Mouse (Mus musculus): ENCODE measurements around the gene Isg20l2. TPM values are rescaled to one million over a fixed set of nuclear protein-coding genes. Genes with fewer than 3 reads are reported as not detected.

Gene Isg20l2
- polyA plus RNA-seq, 1 experiment from 2014 or later, result 16.1 TPM

GRCm38 (mm10) chr3:87919336-87920108 is 10.6 kb upstream of the Isg20l2 start, which contains the start of gene Mrpl24:
TSS of gene Mrpl24 (plus strand) at chr3:87919506.
- peak within 1 kb of the TSS; percentile 84 for H3K4me2 ChIP-seq (ENCODE audit: low read depth, low read length)
- peak; percentile 86 for ATAC-seq (ENCODE audit: low read depth)
- H3K27ac ChIP-seq (ENCODE audit: low read depth, low read length), result peak within 1 kb of the TSS; percentile 63; the same call in 1 of the 2 replicates
- H3K4me3 ChIP-seq (ENCODE audit: low read depth, low read length), result peak within 1 kb of the TSS; percentile 60
- under 1% methylated on average over 30 of the region's 30 CpGs for WGBS
- peak within 1 kb of the TSS; percentile 33 for H3K9ac ChIP-seq (replicated peaks; ENCODE audit: low read depth, low read length)
- no peaks in the 10 kb centered on the region for H3K9me3 ChIP-seq (ENCODE audit: control insufficient read depth, low read length)
- H3K4me1 ChIP-seq (ENCODE audit: control insufficient read depth, insufficient read depth, low read length), result peaks cover 5% of the 10 kb centered on the region; the same call in 1 of the 2 replicates
- H3K27me3 ChIP-seq (ENCODE audit: control insufficient read depth, insufficient read depth, low read length), result no peaks in the 10 kb centered on the region
- peaks cover 38% of the 10 kb centered on the region for H3K36me3 ChIP-seq (ENCODE audit: control insufficient read depth, insufficient read depth, low read length)

GRCm38 (mm10) chr3:87920270-87920943 is 9.7 kb upstream of the Isg20l2 start:
- no peak for ATAC-seq (ENCODE audit: low read depth)
- no peaks in the 10 kb centered on the region for H3K9me3 ChIP-seq (ENCODE audit: control insufficient read depth, low read length)
- WGBS, result 70% methylated on average over 9 of the region's 9 CpGs
- H3K4me3 ChIP-seq (ENCODE audit: low read depth, low read length), result peak overlapping the region; percentile 60
- H3K27me3 ChIP-seq (ENCODE audit: control insufficient read depth, insufficient read depth, low read length), result no peaks in the 10 kb centered on the region
- peak overlapping the region; percentile 33 for H3K9ac ChIP-seq (replicated peaks; ENCODE audit: low read depth, low read length)
- peaks cover 41% of the 10 kb centered on the region for H3K36me3 ChIP-seq (ENCODE audit: control insufficient read depth, insufficient read depth, low read length)
- peak overlapping the region; percentile 84 for H3K4me2 ChIP-seq (ENCODE audit: low read depth, low read length)
- H3K4me1 ChIP-seq (ENCODE audit: control insufficient read depth, insufficient read depth, low read length), result peaks cover 5% of the 10 kb centered on the region; the same call in 1 of the 2 replicates
- H3K27ac ChIP-seq (ENCODE audit: low read depth, low read length), result no peak overlapping the region

- H3K9ac ChIP-seq (replicated peaks; ENCODE audit: low read depth, low read length), result no peak overlapping the region
- no peak for ATAC-seq (ENCODE audit: low read depth)
- peaks cover 46% of the 10 kb centered on the region for H3K36me3 ChIP-seq (ENCODE audit: control insufficient read depth, insufficient read depth, low read length)
- H3K4me3 ChIP-seq (ENCODE audit: low read depth, low read length), result no peak overlapping the region
- peaks cover 10% of the 10 kb centered on the region for H3K4me1 ChIP-seq (ENCODE audit: control insufficient read depth, insufficient read depth, low read length)
- no peaks in the 10 kb centered on the region for H3K9me3 ChIP-seq (ENCODE audit: control insufficient read depth, low read length)
- H3K27ac ChIP-seq (ENCODE audit: low read depth, low read length), result no peak overlapping the region
- WGBS, result 90% methylated on average over 7 of the region's 7 CpGs
- H3K27me3 ChIP-seq (ENCODE audit: control insufficient read depth, insufficient read depth, low read length), result no peaks in the 10 kb centered on the region
- H3K4me2 ChIP-seq (ENCODE audit: low read depth, low read length), result no peak overlapping the region
These were observed 5.1 kb upstream of the Isg20l2 start for GRCm38 (mm10) chr3:87924996-87925395.

- Histone ChIP-seq H3K9me3 (ENCODE audit: control insufficient read depth, low read length) (no peaks in the 10 kb centered on the region), H3K36me3 (ENCODE audit: control insufficient read depth, insufficient read depth, low read length) (peaks cover 41% of the 10 kb centered on the region), H3K9ac (replicated peaks; ENCODE audit: low read depth, low read length) (no peak overlapping the region), H3K4me3 (ENCODE audit: low read depth, low read length) (no peak overlapping the region), H3K4me2 (ENCODE audit: low read depth, low read length) (no peak overlapping the region), H3K27ac (ENCODE audit: low read depth, low read length) (no peak overlapping the region), H3K27me3 (ENCODE audit: control insufficient read depth, insufficient read depth, low read length) (no peaks in the 10 kb centered on the region), H3K4me1 (ENCODE audit: control insufficient read depth, insufficient read depth, low read length) (peaks cover 25% of the 10 kb centered on the region)
- ATAC-seq (ENCODE audit: low read depth), result no peak
- 88% methylated on average over 5 of the region's 5 CpGs for WGBS
These were observed 2.7 kb upstream of the Isg20l2 start for GRCm38 (mm10) chr3:87927452-87927851.

- peak; percentile 67 for ATAC-seq (ENCODE audit: low read depth)
- Histone ChIP-seq H3K4me1 (ENCODE audit: control insufficient read depth, insufficient read depth, low read length) (peaks cover 26% of the 10 kb centered on the region), H3K27me3 (ENCODE audit: control insufficient read depth, insufficient read depth, low read length) (no peaks in the 10 kb centered on the region), H3K4me2 (ENCODE audit: low read depth, low read length) (peak overlapping the region; percentile 54), H3K9me3 (ENCODE audit: control insufficient read depth, low read length) (no peaks in the 10 kb centered on the region), H3K4me3 (ENCODE audit: low read depth, low read length) (peak overlapping the region; percentile 81), H3K9ac (replicated peaks; ENCODE audit: low read depth, low read length) (peak overlapping the region; percentile 69), H3K36me3 (ENCODE audit: control insufficient read depth, insufficient read depth, low read length) (peaks cover 25% of the 10 kb centered on the region), H3K27ac (ENCODE audit: low read depth, low read length) (peak overlapping the region; percentile 89)
- WGBS, result 9% methylated on average over 26 of the region's 26 CpGs
These were observed 605 bp upstream of the Isg20l2 start for GRCm38 (mm10) chr3:87929341-87930077.

- Histone ChIP-seq H3K4me1 (ENCODE audit: control insufficient read depth, insufficient read depth, low read length) (peaks cover 30% of the 10 kb centered on the region), H3K36me3 (ENCODE audit: control insufficient read depth, insufficient read depth, low read length) (peaks cover 16% of the 10 kb centered on the region), H3K9ac (replicated peaks; ENCODE audit: low read depth, low read length) (no peak overlapping the region), H3K27me3 (ENCODE audit: control insufficient read depth, insufficient read depth, low read length) (no peaks in the 10 kb centered on the region), H3K27ac (ENCODE audit: low read depth, low read length) (no peak overlapping the region), H3K9me3 (ENCODE audit: control insufficient read depth, low read length) (no peaks in the 10 kb centered on the region), H3K4me3 (ENCODE audit: low read depth, low read length) (no peak overlapping the region), H3K4me2 (ENCODE audit: low read depth, low read length) (no peak overlapping the region)
- 83% methylated on average over 5 of the region's 5 CpGs for WGBS
- no peak for ATAC-seq (ENCODE audit: low read depth)
These were observed 3.9 kb downstream of the Isg20l2 start for GRCm38 (mm10) chr3:87934026-87934425.

- Histone ChIP-seq H3K27me3 (ENCODE audit: control insufficient read depth, insufficient read depth, low read length) (no peaks in the 10 kb centered on the region), H3K36me3 (ENCODE audit: control insufficient read depth, insufficient read depth, low read length) (peaks cover 20% of the 10 kb centered on the region), H3K27ac (ENCODE audit: low read depth, low read length) (no peak overlapping the region), H3K4me2 (ENCODE audit: low read depth, low read length) (no peak overlapping the region), H3K9ac (replicated peaks; ENCODE audit: low read depth, low read length) (no peak overlapping the region), H3K9me3 (ENCODE audit: control insufficient read depth, low read length) (no peaks in the 10 kb centered on the region), H3K4me1 (ENCODE audit: control insufficient read depth, insufficient read depth, low read length) (peaks cover 25% of the 10 kb centered on the region), H3K4me3 (ENCODE audit: low read depth, low read length) (no peak overlapping the region)
- no peak for ATAC-seq (ENCODE audit: low read depth)
- WGBS, result 77% methylated on average over 4 of the region's 4 CpGs
These were observed 4.4 kb downstream of the Isg20l2 start for GRCm38 (mm10) chr3:87934501-87934900.

GRCm38 (mm10) chr3:87935201-87935600 is 5.1 kb downstream of the Isg20l2 start:
- no peak overlapping the region for H3K4me3 ChIP-seq (ENCODE audit: low read depth, low read length)
- no peak for ATAC-seq (ENCODE audit: low read depth)
- no peaks in the 10 kb centered on the region for H3K27me3 ChIP-seq (ENCODE audit: control insufficient read depth, insufficient read depth, low read length)
- H3K4me2 ChIP-seq (ENCODE audit: low read depth, low read length), result no peak overlapping the region
- peaks cover 20% of the 10 kb centered on the region for H3K36me3 ChIP-seq (ENCODE audit: control insufficient read depth, insufficient read depth, low read length)
- 84% methylated on average over 4 of the region's 4 CpGs for WGBS
- no peak overlapping the region for H3K9ac ChIP-seq (replicated peaks; ENCODE audit: low read depth, low read length)
- peaks cover 25% of the 10 kb centered on the region for H3K4me1 ChIP-seq (ENCODE audit: control insufficient read depth, insufficient read depth, low read length)
- no peak overlapping the region for H3K27ac ChIP-seq (ENCODE audit: low read depth, low read length)
- no peaks in the 10 kb centered on the region for H3K9me3 ChIP-seq (ENCODE audit: control insufficient read depth, low read length)

All from neural tube, embryonic 14.5 days (tissue).